8 mouse cellular contexts compared by ENCODE assay signal in the genomic region with DNA sequence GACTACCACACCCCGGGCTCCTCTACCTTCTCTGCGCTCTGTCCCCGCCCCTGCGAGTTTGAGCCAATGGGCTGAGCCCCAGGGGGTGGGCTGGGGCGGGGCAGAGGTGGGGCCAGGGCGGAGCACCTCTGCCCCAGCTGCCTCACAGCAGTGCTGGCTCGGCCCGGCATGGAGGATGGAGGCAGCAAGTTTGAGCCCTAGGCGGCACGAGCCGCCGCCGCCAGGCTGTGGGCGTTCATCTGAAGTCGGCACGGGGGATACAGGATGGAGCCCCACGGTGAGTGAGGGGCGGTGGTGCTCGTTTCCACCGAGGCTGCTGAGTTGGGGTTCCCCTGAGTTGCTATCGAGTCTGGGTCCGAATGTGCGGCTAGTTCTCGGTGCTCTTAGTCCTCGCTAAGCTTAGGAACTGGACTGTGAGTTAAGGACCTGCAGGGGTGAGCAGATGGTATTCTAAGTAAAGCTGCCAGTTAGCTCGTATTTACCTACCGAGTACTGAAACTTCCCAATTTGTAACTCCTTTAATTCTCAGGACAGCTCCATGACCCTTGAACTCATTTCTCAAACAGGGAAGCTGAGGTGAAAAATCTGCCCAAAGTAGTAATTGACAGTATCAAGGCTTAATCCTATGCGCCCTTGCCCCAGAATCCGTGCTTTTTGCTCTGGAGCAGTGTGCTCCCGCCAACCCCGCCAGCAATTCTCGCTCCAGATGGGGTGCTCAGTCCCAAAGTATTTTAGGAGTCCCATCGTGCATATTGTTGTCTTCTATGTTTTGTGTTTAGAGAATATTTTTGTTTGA. TPM values are rescaled to one million over a fixed set of nuclear protein-coding genes. Genes with fewer than 3 reads are reported as not detected.
DNase-seq lines count a peak whose midpoint lies in the region; ATAC-seq lines count a peak whose summit lies in the region.

No protein-coding gene starts in this region.

- peaks cover 6% of the 10 kb centered on the region; the same call in 1 of the 2 replicates for H3K27me3 ChIP-seq in hindbrain, embryonic 12.5 days

- H3K4me2 ChIP-seq in hindbrain, embryonic 12.5 days (replicated peaks): peak overlapping the region; percentile 65

- ATAC-seq in hindbrain, embryonic 12.5 days (ENCODE audit: low FRiP score): peak; percentile 100

- DNase-seq in R1 (ENCODE audit: low read depth, low spot score): peak; percentile 91
- peak; percentile 77 to 79 for DNase-seq in cerebellum, postnatal 14 days
- peak; percentile 56 to 64 for DNase-seq in frontal cortex, postnatal 14 days (ENCODE audit: low spot score in 2 of 2)
- peak; percentile 60 to 72 for DNase-seq in layer of hippocampus, postnatal 36 days
- peak; percentile 93 for DNase-seq in lung, postnatal 25 days (ENCODE audit: low spot score)
- peak; percentile 85 for DNase-seq in retina, embryonic 14.5 days (ENCODE audit: low spot score)
- peak; percentile 79 to 88 for DNase-seq in thymus, postnatal 36 days

- H3K9me3 ChIP-seq in hindbrain, embryonic 12.5 days (replicated peaks): no peaks in the 10 kb centered on the region

- H3K4me1 ChIP-seq in hindbrain, embryonic 12.5 days: no peaks in the 10 kb centered on the region

- peak overlapping the region; percentile 56 for H3K9ac ChIP-seq in hindbrain, embryonic 12.5 days

- peak overlapping the region; percentile 45 for H3K4me3 ChIP-seq in hindbrain, embryonic 12.5 days

- no peaks in the 10 kb centered on the region for H3K36me3 ChIP-seq in hindbrain, embryonic 12.5 days

- H3K27ac ChIP-seq in hindbrain, embryonic 12.5 days: no peak overlapping the region

- WGBS in hindbrain, embryonic 12.5 days: under 1% methylated on average over 33 of the region's 33 CpGs

RNA-seq across cellular contexts. Expression of gene Arhgap29, which starts 15.5 kb away (rescaled TPM):
- 41.5 and 50.6 TPM in 2 replicates for polyA plus RNA-seq in hindbrain, embryonic 12.5 days (2016; fragmentation: Nextera tagmentation; extraction: Ambion mirVana)
- total RNA-seq in layer of hippocampus, postnatal 36 days (2021): 10 to 100 TPM; 15.7 to 17.6 TPM
